Mouse (Mus musculus): ENCODE measurements around the gene Clec11a.

The Clec11a gene

DNA sequence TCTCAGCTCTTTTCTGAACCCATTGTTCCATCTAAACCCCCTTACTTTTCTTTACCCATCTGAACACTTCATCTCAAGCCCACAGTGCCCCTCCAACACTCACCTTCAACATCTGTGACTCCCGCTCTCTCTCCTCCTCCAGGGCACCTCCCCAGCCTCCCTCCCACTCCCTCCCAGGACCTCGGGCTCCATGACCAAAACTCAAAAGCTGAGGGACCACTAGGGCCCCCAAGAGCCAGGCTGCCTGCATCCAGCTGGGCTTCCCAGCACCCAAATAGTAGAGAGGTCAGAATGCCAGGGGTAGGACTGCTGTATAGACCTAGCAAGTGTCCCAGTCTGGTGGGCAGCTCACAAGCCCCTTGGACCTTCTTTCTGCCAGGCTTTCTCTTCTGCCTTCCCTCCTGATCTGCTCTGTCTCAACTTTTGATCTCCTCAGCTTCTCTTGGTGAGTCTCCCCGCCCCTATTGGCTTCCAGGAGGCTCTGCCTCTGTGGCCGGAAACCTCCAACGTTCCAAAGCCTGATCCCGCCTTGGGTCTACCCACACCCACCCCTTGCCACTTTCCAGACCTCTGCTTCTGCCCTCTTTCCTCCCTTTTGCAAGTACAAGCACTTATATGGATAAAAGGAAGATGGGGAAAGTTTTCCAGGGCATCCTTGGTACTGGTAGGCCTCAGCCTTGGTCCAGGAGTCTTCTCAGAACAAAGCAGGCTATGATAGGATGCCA, at the start of gene Clec11a:
Gene Clec11a, minus strand, starts transcription at position 387 of the 725 bp plus-strand sequence.
- DNase-seq = peak; percentile 64

- DNase-seq = no peak
Measured at GRCm38 (mm10) chr7:44355411-44355810, 48.7 kb upstream of the Clec11a start.

GRCm38 (mm10) chr7:44353601-44354340, 47.1 kb upstream of the Clec11a start:
- peak; percentile 55 for DNase-seq

DNA sequence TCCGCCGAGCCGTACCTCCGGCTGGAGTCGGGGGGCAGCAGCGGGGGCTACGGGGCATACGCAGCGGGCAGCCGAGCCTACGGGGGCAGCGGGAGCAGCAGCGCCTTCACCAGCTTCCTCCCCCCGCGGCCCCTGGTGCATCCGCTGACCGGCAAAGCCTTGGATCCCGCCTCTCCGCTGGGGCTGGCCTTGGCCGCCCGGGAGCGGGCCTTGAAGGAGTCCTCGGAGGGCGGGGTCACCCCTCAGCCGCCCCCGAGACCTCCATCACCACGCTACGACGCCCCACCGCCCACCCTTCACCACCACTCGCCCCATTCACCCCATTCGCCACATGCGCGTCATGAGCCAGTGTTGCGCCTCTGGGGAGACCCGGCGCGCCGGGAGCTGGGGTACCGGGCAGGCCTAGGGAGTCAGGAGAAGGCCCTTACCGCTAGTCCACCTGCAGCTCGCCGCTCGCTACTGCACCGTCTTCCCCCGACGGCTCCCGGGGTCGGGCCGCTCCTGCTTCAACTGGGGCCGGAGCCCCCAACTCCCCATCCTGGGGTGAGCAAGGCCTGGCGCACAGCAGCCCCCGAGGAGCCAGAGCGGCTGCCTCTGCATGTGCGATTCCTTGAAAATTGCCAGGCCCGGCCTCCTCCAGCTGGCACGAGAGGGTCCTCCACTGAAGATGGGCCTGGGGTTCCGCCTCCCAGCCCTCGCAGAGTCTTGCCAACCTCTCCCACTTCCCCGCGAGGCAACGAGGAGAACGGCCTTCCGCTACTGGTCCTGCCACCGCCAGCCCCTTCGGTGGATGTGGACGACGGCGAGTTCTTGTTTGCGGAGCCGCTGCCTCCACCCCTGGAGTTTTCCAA, 46.3 kb upstream of the Clec11a start:
- DNase-seq = peak; percentile 57

GRCm38 (mm10) chr7:44351881-44352749, 45.4 kb upstream of the Clec11a start:
- DNase-seq = peak; percentile 58

GRCm38 (mm10) chr7:44350957-44351711, 44.4 kb upstream of the Clec11a start:
- DNase-seq = peak; percentile 83

DNA sequence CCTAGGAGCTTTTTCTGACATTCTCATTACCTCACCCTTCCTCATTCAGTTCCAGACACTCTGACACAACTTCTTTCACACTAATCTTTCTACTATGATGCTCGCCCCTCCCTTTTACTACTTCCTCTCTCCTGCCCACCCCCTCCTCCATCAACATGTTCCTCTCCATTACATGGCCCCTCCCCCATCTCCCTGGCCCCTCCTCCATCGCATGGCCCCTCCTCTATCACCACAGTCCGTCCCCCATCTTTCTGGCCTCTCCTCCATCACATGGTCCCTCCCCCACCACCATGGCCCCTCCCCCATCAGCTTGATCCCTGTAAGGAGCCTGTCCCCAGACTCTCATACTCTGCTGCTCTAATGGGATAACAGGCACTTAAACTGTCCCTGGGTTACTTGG, 42.3 kb upstream of the Clec11a start:
- no peak for DNase-seq

GRCm38 (mm10) chr7:44344622-44345021, 37.9 kb upstream of the Clec11a start:
- no peak for DNase-seq

DNA sequence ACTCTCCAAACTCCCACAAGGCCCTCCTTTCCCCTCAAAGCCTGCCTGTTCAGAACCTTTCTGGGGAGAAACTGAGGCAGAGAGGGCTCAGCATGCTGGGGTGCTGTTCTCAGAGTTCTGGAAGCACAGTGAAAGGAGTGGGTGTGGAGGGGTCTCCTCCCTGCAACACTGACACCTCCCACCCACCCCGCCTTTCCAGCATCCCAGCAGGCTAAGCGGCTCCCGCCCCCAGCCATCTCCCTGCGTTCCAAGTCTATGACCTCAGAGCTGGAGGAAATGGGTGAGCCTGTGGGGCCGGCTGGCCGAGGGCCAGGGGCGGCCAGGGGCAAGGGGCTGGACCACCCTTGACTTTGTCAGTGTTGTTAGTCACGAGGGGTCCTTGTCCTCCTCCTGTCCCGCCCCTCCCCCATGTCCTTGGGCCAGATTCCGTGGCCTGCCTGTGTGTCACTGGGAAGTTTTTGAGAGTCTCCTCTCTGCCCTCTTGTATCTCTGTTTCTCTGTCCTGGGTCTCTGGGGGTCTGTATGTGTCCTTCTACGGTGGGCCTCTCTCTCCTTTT, 36.8 kb upstream of the Clec11a start:
- DNase-seq = no peak

- DNase-seq = no peak
Measured at GRCm38 (mm10) chr7:44341714-44342113, 35.0 kb upstream of the Clec11a start.

DNA sequence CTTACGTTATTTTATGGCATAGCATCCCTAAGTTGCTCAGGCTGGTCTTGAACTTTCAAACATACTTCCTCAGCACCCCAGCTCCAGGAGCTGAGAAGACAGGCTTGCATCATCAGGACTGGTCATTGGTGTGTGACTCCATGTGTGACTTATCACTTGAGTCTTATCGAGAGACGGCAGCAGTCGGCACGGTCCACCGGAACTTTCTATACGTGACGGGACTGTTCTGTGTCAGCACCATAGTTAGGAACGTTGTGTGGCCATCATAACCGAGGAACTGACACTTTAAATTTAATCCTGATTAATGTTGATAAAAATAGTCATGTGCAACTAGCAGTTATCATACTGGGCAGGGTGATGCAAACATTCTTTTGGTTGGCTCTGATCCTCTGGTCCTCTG, 34.4 kb upstream of the Clec11a start:
- DNase-seq = no peak

DNA sequence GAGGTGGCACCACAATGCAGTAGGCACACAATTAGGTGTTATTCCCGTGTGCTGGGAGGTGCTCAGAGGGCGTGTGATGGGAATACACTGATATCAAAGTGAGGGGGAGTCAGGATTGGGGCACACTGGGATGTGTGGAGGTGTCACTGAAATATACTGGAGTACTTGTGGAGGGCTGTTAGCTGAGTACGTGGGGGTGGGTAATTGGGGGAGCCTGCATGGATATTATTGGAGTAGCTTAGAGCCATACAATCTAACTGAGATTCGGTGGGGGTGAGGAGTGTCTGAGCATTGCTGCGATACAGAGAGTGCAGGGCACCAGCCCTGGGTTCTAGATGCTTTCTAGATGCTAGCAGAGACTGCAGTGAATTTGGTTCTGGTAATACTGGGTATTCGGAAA, 33.5 kb upstream of the Clec11a start:
- DNase-seq = no peak

DNA sequence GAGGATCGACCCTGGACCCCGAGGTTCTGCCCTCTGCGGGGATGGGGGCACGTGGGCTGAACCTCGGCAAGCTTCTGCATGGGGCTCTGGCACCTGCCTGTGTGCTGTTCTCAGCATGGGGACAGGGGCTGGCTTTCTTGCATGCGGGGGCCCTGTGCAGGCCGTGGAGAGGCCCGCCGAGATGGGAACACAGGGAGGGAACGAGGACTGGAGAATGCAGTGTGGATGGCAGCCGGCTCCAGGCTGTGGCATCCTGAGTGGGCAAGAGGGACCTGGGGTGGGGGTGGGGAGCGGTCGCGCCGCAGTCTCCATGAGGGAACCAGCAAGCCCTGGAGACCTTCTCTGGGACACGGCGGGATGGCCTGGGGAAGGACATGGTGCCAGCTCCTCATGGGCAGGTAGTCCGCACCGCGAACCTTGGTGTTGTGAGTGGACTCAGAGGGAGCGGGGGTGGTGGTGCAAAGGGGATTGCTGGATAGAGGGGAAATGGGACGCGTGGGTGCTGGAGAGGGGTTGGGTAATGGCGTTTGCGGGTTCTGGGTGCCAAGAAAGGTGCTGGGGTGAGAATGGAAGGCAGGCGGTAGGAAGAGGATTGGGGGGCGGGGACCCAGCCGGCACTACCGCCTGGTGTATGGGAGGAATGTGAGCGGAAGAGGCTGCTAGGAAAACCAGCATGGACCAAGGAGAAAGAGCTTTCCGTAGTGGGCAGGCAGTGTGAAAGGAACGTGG, 30.6 kb upstream of the Clec11a start:
- peak; percentile 73 for DNase-seq

DNA sequence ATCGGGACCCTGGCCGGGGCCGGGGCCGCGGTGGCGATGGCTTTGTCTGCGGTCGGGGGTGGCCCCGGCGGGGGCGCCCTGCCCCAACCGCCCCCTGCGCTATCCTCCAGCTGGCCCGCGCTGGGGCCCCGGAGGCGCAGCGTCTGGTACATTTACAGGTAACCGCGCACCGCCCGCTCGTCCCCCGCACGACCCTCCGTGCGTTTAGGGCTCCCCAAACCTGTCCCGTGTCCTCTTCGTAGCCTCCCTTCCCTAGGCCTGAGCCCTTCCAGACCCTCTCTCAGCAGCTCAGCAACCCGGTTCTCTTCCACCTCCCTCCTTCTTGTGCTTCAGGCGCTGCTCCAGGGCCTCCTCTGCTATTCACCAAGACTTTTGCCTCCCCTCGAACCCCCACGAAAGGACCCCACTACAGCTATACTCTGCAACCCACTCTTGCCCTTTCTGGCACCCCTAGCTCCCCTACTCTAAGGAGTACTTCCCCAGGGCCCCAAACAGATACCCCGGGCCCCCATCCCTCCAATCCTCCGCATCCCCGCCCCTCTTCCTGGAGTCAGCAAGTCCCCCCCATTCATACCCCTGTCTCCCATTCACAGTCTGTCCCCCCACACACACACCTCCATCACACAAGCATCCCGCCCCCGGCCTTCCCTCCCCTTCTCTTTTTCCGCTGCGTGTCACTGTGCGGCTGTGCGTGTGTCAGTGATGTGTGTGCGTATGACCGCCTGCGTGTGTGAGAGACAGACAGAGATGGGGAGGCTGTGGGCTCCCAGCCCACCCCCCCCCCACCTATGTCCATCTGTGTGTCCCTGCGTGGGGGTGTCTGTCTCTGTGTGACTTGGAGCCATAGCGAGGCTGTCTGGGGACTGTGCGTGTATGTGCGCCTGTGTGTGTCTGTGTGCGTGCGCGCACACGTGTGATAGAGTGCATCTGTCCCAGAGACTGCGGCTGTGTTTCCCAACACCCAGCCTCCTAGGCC, 29.6 kb upstream of the Clec11a start:
- DNase-seq = peak; percentile 81

DNA sequence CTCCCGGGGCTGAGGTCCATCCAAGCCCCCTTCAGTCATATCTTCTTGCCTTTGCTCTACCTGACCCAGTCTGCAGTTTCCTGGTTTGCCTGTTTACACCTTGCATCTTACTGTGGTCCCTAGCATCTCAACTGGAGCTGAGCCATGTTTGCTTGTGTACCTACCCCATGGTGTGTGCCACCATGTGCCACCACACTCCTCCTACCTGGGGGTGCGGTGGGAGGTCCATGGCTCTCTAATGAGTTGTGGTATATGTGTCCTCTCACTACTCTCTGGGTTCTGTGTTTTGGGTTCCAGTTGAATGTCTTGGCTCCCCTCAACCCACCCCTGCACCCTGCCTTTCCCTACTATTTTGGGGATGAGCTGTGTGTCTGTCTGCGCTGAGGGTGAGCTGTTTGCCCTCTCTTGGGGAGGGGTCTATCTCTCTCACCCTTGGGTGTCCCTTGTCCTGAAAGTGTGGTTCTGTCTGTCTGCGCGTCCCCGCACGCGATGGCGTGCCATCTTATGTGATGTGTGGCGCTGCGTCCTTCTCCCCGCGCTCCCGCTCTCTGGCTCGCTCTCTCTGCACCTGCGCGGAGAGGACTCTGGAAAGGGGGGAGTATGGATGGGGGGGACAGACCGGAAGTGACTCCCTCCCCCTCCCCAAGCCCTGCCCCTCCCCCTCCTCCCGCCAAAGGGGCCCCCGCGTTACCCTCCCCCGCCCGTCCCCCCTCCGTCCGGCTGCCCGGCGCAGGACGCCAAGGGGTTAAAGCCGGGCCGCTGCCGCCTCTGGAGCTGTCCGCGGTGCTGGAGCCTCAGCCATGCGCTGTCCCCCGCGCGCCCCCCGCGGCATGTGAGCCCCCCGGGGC, 28.6 kb upstream of the Clec11a start:
- peak; percentile 85 for DNase-seq

- peak; percentile 46 for DNase-seq
Measured at GRCm38 (mm10) chr7:44334139-44334538, 27.4 kb upstream of the Clec11a start.

DNA sequence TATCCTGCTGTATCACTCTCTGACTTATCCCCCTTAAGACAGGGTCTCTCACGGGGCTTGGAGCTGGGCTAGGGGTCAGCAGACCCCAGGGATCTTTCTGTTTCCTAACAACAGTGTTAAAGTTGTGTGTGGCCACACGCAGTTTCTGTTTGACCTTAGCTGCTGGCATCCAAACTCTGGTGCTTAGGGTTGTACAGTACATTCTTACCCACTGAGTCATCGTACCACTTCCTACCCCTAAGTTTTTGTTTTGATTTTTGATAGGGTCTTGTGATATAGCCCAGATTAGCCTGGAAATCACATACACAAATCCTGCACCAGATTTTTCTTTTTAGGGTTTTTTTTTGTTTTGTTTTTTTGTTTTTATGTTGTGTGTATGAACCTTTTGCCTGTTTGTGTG, 25.6 kb upstream of the Clec11a start:
- DNase-seq = no peak

- no peak for DNase-seq
Measured at GRCm38 (mm10) chr7:44326614-44327013, 19.9 kb upstream of the Clec11a start.

Measured in cerebellum, adult 11-12 months (tissue).